Mouse (Mus musculus) liver, postnatal 0 days (tissue): ENCODE results near the gene Ehbp1. TPM values are rescaled to one million over a fixed set of nuclear protein-coding genes. Genes with fewer than 3 reads are reported as not detected.

Experiments used
- ATAC-seq: fragments of 200-750 bp; cut with Nextera tagmentation; 2 replicates; pipeline ENCODE4 v1.8.0; 2017; ENCODE audit warnings: mild to moderate bottlenecking, moderate library complexity
- DNase-seq: peaks from one replicate; pipeline ENCODE4 v3.0.0-alpha.2; 2016
- H3K27ac ChIP-seq: fragments of 300-500 bp; sonication (generic); 2 replicates; pipeline ENCODE4 v1.5.1; 2014; ENCODE audit warnings: antibody characterized with exemption, moderate library complexity, mild to moderate bottlenecking, low read depth
- H3K27me3 ChIP-seq: fragments of 300-500 bp; sonication (generic); 2 replicates; pipeline ENCODE4 v1.6.1; 2014; ENCODE audit warnings: low read length, control low read depth, mixed read lengths; ENCODE audit not compliant: insufficient read depth
- H3K36me3 ChIP-seq: fragments of 300-500 bp; sonication (generic); replicated peaks from 2 replicates; pipeline ENCODE4 v1.6.1; 2014; ENCODE audit warnings: mild to moderate bottlenecking, control low read depth, low read length, moderate library complexity, mixed read lengths; ENCODE audit not compliant: insufficient read depth
- H3K4me1 ChIP-seq: fragments of 300-500 bp; sonication (generic); 2 replicates; pipeline ENCODE4 v1.6.1; 2014; ENCODE audit warnings: antibody characterized with exemption, mild to moderate bottlenecking, control low read depth; ENCODE audit not compliant: insufficient read depth
- H3K4me2 ChIP-seq: fragments of 300-500 bp; sonication (generic); 2 replicates; pipeline ENCODE4 v1.6.1; 2014; ENCODE audit warnings: low read depth, mild to moderate bottlenecking, low read length, moderate library complexity, mixed read lengths
- H3K4me3 ChIP-seq: fragments of 300-500 bp; sonication (generic); 2 replicates; pipeline ENCODE4 v1.5.1; 2014; ENCODE audit warnings: low read depth, low read length
- H3K9ac ChIP-seq: fragments of 300-500 bp; sonication (generic); replicated peaks from 2 replicates; pipeline ENCODE4 v1.6.1; 2014; ENCODE audit warnings: mild to moderate bottlenecking, moderate library complexity
- H3K9me3 ChIP-seq: fragments of 300-500 bp; sonication (generic); 2 replicates; pipeline ENCODE4 v1.6.1; 2016; ENCODE audit warnings: mild to moderate bottlenecking, control low read depth, low read length, mixed read lengths
- CTCF ChIP-seq: sonication (generic); IDR thresholded peaks from 2 replicates; pipeline ENCODE4 v1.5.1; 2016; ENCODE audit warnings: antibody characterized with exemption, low read depth
- EP300 ChIP-seq: IDR thresholded peaks from 2 replicates; pipeline ENCODE4 v1.6.1; 2016; ENCODE audit warnings: antibody characterized with exemption, low read depth, mild to moderate bottlenecking
- WGBS: fragments of 180-500 bp; shearing (Covaris S2); extraction: QIAGEN DNeasy Blood & Tissue Kit; methylation state at CpG from one replicate; pipeline ENCODE4 v1.1.7; 2014; ENCODE audit not compliant: insufficient replicate concordance; 5-methylcytosine and 5-hydroxymethylcytosine counted together
- polyA plus RNA-seq: library from polyadenylated mRNA; unstranded; fragments of >200 nt; fragmentation: Nextera tagmentation; extraction: Ambion mirVana; gene quantifications from 2 replicates; pipeline ENCODE4 v1.2.1, GENCODE M21; 2015

The Ehbp1 gene
- polyA plus RNA-seq, 1 experiment from 2014 or later: 1.9 TPM

- DNase-seq (no peak), ATAC-seq (no peak)
- Histone ChIP-seq H3K36me3 (no peaks in the 10 kb centered on the region), H3K4me3 (no peak overlapping the region), H3K4me2 (no peak overlapping the region), H3K27ac (no peak overlapping the region), H3K27me3 (no peaks in the 10 kb centered on the region), H3K4me1 (no peaks in the 10 kb centered on the region; the same call in 1 of the 2 replicates), H3K9me3 (no peaks in the 10 kb centered on the region), H3K9ac (no peak overlapping the region)
- WGBS: 55% methylated on average over 4 of the region's 4 CpGs
- TF ChIP-seq EP300: no peak
- TF ChIP-seq CTCF: no peak
These were observed 145.3 kb downstream of the Ehbp1 start for GRCm38 (mm10) chr11:22196776-22197175.

GRCm38 (mm10) chr11:22194607-22195006 lies 147.5 kb downstream of the Ehbp1 start:
- ATAC-seq (peak; percentile 99), DNase-seq (peak; percentile 46)
- Histone ChIP-seq H3K36me3 (no peaks in the 10 kb centered on the region), H3K9me3 (no peaks in the 10 kb centered on the region), H3K9ac (no peak overlapping the region), H3K27ac (peak overlapping the region; percentile 66; the same call in 1 of the 2 replicates), H3K27me3 (no peaks in the 10 kb centered on the region), H3K4me2 (no peak overlapping the region), H3K4me3 (no peak overlapping the region), H3K4me1 (no peaks in the 10 kb centered on the region; the same call in 1 of the 2 replicates)
- TF ChIP-seq CTCF (no peak), EP300 (0 out of 2 replicates have a peak, but pooled peaks have one; percentile 18)
- WGBS: 46% methylated on average over 3 of the region's 3 CpGs

GRCm38 (mm10) chr11:22190576-22190975 lies 151.5 kb downstream of the Ehbp1 start:
- Histone ChIP-seq H3K27me3 (no peaks in the 10 kb centered on the region), H3K9ac (no peak overlapping the region), H3K4me1 (no peaks in the 10 kb centered on the region; the same call in 1 of the 2 replicates), H3K36me3 (no peaks in the 10 kb centered on the region), H3K4me2 (no peak overlapping the region), H3K4me3 (no peak overlapping the region), H3K9me3 (no peaks in the 10 kb centered on the region), H3K27ac (no peak overlapping the region)
- no peak for TF ChIP-seq CTCF
- TF ChIP-seq EP300: no peak
- ATAC-seq (no peak), DNase-seq (no peak)
- 54% methylated on average over 3 of the region's 3 CpGs for WGBS

GRCm38 (mm10) chr11:22189970-22190369 lies 152.1 kb downstream of the Ehbp1 start:
- ATAC-seq: no peak

GRCm38 (mm10) chr11:22181530-22182501 lies 160.3 kb downstream of the Ehbp1 start:
- ATAC-seq: peak; percentile 55
- no peak for TF ChIP-seq CTCF
- TF ChIP-seq EP300: peak; percentile 88

More at GRCm38 (mm10) chr11:22189970-22190369, 152.1 kb downstream of the Ehbp1 start:
- H3K36me3 ChIP-seq: no peaks in the 10 kb centered on the region
- no peak overlapping the region for H3K4me3 ChIP-seq
- H3K27me3 ChIP-seq: no peaks in the 10 kb centered on the region
- H3K27ac ChIP-seq: no peak overlapping the region
- DNase-seq: no peak
- H3K4me1 ChIP-seq: no peaks in the 10 kb centered on the region; the same call in 1 of the 2 replicates
- H3K9me3 ChIP-seq: no peaks in the 10 kb centered on the region
- no peak overlapping the region for H3K4me2 ChIP-seq
- TF ChIP-seq CTCF: no peak
- TF ChIP-seq EP300: no peak
- H3K9ac ChIP-seq: no peak overlapping the region
- WGBS: 67% methylated on average over 3 of the region's 3 CpGs

GRCm38 (mm10) chr11:22180146-22180545 lies 161.9 kb downstream of the Ehbp1 start:
- H3K9ac ChIP-seq: no peak overlapping the region
- TF ChIP-seq EP300 (no peak), CTCF (no peak)
- H3K36me3 ChIP-seq: no peaks in the 10 kb centered on the region
- no peak overlapping the region for H3K4me2 ChIP-seq
- H3K4me3 ChIP-seq: no peak overlapping the region
- H3K4me1 ChIP-seq: peaks cover 3% of the 10 kb centered on the region; the same call in 1 of the 2 replicates
- no peaks in the 10 kb centered on the region for H3K27me3 ChIP-seq
- no peak for DNase-seq
- H3K27ac ChIP-seq: no peak overlapping the region
- no peak for ATAC-seq
- H3K9me3 ChIP-seq: no peaks in the 10 kb centered on the region

More at GRCm38 (mm10) chr11:22181530-22182501, 160.3 kb downstream of the Ehbp1 start:
- no peak overlapping the region for H3K9ac ChIP-seq
- no peak overlapping the region for H3K4me2 ChIP-seq
- no peaks in the 10 kb centered on the region for H3K9me3 ChIP-seq
- no peaks in the 10 kb centered on the region; the same call in 1 of the 2 replicates for H3K4me1 ChIP-seq
- no peaks in the 10 kb centered on the region for H3K36me3 ChIP-seq
- WGBS: 56% methylated on average over 8 of the region's 8 CpGs
- H3K27me3 ChIP-seq: no peaks in the 10 kb centered on the region
- H3K27ac ChIP-seq: no peak overlapping the region
- no peak for DNase-seq
- H3K4me3 ChIP-seq: no peak overlapping the region
